Mouse (Mus musculus) CH12.LX (cell line): ENCODE measurements around the gene Nlrp14.

ENCODE experiments used
- E2F4 ChIP-seq: IDR thresholded peaks from 2 replicates; pipeline ENCODE4 v1.6.1; 2011; ENCODE audit warnings: low read depth, low read length, improper control_type of control experiment; ENCODE audit not compliant: insufficient replicate concordance
- EP300 ChIP-seq: IDR thresholded peaks from 2 replicates; pipeline ENCODE4 v1.6.1; 2011; ENCODE audit warnings: low read length, improper control_type of control experiment
- MAFK ChIP-seq: IDR thresholded peaks from 2 replicates; pipeline ENCODE4 v1.6.1; 2011; ENCODE audit warnings: low read length, improper control_type of control experiment; ENCODE audit not compliant: insufficient replicate concordance
- POLR2A ChIP-seq: IDR thresholded peaks from 2 replicates; pipeline ENCODE4 v1.6.1; 2011; ENCODE audit warnings: low read depth, mild to moderate bottlenecking, improper control_type of control experiment, low read length
- ZNF384 ChIP-seq: IDR thresholded peaks from 2 replicates; pipeline ENCODE4 v1.6.1; 2012; ENCODE audit warnings: low read depth, low read length, improper control_type of control experiment, inconsistent platforms

DNA sequence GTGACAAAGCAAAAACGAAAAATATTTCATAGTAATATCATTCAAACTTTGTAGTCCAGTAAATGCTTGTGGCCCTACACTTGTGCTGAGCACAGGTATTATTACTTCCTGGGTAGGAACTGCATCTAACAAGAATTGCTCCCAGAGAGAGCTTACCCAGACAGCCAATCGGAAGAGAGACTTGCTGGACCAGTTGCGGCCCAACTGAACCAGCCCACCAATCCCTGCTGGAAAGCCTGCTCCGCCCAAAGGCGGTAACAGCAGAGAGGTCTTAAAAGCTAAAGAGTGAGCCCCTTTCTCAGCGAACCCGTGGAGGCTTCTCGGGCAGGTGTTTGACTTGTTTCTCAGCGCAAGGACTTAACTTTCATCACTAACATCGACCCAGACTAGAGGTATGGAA, at the start of gene Nlrp14:
- TF ChIP-seq EP300, result no peak
- no peak for TF ChIP-seq E2F4
- TF ChIP-seq MAFK, result no peak
- TF ChIP-seq ZNF384, result no peak
- no peak for TF ChIP-seq POLR2A
